Mouse (Mus musculus) T-helper 1 cell (primary cell): Measurements from ENCODE around the gene Snx29.

Experiments
- in situ Hi-C: fragments of 300-600 bp; cut with MboI, MseI; formaldehyde crosslinking; loops from one replicate; pipeline ENCODE4 v1.15.1; 2025; ENCODE audit warnings: high pct_unique_total_duplicates

Snx29 gene

DNA sequence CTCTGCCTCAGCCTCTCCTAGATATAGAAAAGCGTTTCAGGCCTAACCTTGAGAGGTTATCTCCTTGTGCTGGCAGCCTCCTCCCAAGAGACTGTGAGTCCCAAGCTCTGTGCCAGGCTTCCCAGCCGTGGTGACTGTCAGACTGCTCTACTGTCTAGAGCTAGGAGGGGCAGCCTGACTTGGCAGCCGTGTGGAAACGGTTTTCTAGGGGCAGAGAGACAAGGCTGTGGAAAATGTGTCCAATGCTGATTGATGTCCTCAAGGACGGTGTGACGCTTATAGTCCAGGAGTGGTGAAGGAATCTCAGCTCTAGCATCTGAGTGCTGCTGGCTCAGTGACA, 348.2 kb downstream of the Snx29 start:
- in situ Hi-C loops: no loop called here

DNA sequence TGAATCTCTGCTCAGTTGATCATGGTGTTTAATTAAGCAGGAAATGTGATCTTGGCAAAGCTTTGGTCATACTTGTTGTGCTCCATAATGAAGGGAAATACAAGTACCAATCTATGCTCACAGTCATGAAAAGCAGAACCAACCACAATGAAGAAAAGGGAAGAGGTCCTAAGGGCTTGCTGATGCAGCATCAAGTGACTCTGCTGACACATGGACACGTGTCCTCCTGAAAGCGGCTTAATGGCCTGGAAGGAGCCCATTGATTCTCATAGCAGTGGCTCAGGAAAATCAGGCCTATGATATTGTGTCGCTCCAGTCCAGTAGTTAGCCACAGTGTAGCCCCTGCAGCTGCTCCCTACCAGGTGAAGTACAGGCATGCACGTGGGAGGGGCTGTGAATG, 353.3 kb downstream of the Snx29 start:
- in situ Hi-C loops: no loop called here

DNA sequence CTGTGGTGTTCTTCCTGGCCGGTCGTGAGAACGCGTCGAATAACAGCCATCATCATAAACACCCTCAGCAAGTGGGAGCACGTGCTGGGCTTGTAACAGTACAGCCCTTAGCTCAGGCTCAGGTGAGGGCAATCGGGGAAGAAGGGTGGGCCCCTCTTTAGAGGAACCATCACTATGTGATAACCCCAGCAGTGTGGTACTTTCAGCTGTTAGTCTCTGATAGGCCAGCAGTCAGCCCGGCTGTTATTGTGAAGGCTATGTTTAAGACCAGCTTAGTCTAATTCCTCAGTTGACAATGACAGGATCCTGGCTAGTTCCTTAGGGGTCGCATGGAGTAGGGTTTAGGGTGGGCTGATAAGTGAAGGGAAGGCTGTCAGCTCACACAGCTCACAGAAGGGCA, 362.6 kb downstream of the Snx29 start:
- in situ Hi-C loops: no loop called here

DNA sequence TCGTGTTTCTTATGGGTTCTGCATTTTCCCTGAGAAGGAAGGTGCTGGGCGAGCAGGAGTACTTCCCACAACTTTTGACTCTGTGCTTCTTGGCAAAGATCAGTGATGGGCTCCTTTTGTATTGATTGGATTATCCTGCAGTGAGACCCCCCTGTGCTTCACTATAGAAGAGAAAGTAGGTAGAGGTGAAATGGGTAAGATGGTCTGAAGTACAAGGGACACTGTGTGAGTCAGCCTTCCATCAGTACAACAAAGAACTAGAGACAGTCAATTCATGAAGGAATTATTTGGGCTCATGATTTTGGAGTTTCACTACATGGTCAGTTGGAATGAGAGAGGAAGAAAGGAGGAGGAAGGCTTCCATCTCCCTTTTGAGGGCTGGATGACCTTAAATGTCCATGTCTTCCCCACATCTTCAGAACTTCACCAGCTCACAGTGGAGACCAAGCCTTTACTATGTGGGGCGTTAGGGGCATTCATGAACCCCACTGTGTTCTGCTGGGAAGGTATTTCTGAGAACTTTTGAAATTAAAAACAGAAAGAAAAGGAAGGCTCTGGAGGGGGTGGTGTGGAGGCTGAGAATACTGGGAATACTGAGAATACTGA, 363.1 kb downstream of the Snx29 start:
- in situ Hi-C loops: no loop called here

DNA sequence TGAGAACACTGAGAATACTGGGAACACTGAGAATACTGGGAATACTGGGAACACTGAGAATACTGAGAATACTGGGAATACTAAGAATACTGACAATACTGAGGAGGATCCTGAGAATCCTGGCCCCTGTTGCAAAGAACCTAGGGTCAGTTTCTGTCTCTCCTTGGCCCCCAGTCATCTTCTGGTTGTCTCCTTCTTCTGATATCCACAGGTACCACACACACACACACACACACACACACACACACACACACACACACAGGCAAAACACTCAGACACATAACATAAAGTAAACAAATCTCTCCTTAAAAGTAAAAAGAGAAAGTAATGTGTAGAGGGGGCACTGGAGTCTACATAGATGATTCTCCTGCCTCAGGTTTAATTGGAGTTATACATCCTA, 365.1 kb downstream of the Snx29 start:
- in situ Hi-C loops: no loop called here

DNA sequence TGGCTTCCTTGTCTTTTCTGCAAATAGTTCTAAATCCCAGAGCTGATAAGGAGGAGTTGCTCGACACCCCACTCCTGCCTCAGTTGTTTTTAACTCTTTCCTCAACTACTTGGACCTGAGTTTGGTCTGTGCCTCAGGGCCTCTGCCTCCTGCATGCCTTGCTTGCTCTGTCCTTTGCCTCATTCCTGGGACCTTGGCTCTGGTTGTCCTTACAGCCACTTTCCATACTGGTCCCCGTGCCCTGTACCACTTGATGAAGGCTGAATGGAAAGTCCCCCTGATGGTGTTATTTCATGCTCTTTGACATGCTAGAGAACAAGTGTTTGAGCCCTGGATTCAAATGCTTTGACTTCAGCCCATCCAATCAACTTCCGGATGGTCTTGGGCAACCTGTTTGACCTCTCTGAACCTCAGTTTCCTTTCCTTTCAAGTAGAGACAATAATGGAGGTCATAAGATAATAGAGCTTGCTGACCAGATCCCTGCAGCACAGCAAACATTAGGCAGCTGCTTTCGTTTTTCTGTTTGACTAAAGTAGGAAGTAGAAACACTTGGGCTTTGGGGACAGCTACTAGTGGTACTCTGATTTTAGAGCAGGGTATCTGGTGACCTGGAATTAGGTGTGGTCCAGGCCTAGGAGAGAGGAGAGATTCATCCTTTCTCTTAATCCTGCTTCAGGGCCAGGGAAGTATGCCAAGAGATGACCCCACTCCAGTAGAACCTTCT, 365.7 kb downstream of the Snx29 start:
- in situ Hi-C loops: no loop called here

DNA sequence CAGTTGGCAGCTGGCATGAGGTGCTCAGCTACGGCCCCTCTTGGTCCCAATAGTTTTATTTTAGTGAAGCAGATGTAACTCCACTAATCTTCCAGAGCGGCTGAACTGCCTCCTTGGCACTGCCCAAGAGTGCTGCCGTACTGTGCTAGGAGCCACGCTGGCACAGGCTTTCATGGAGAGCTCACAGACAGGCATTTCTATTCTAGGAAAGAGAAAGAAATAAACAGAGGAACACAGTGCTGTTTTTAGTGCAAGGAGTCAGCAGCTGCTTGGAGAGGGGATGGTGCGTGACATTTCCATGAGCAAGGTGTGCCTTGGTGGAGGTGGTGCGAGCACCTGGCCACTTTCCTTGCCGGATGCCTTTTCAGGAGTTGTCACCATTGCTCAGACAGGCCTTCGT, 367.4 kb downstream of the Snx29 start:
- in situ Hi-C loops: no loop called here

DNA sequence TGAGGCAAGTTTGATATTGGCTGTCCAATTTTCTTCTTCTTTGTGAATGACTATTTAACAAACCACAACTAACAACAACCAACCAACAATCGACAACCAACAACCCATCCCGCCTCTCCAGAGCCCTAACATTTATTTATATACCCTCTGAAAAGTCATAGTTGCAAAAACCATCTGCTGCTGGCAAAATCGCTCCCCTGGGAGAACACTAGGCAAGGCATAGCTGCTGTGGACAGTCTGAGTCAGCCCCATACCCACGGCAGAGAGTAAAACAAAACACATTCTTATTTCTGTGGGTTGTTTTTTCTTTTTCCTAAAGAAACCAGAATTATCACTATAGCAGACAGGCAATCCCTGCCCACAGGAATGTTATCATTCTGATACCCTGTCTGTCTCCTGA, 368.0 kb downstream of the Snx29 start:
- in situ Hi-C loops: no loop called here

DNA sequence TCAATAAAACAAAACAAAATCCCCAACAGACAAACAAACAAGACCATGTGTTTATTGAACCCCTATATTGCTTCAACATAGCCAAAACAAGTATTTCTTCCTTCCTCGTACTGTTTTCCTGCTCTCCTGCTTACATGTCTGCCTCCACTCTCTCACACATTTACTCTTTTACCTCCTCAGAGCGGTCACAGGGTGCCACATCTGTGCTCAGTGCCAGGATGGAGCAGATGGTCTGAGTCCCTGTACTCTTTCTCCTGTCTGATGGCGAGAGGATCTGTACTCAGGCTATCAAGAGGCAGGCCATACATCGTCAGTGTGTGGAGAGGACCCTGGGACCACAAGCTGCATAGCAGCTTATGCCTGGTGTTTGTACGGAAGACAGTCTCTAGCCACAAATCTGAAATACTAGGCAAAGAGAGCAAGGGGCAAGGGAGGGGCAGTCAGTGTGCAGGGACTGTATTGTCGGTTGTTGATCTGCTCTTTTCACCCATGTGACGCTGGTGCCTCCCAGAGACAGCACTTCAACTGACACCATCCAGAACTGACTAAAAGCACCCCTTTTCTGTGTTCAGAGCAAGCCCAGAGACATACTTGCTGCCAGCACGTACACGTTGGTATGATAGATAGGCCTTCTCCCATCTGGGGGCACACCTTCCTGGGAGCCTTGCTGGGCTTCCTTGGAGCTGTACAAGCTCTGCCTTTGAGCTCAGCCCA, 368.9 kb downstream of the Snx29 start:
- in situ Hi-C loops: no loop called here

DNA sequence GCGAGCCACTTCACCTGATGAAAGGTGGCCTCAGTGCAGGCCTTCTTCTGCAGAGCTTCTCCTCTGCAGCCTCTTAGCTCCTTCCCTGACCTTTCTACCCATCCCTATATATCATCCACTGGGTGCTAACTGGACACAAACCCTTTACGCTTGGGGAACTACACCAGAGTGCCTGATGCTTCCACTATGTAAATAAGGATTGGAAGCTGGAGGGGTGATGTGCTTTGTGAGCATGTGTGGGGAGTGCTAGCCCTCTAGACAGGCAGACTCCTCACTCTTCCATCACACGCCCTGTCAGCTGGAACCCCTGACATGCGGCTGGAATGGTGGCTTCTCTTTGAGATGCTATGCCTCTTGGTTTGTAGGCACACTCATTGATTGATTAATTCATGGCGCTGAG, 370.0 kb downstream of the Snx29 start:
- in situ Hi-C loops: no loop called here

DNA sequence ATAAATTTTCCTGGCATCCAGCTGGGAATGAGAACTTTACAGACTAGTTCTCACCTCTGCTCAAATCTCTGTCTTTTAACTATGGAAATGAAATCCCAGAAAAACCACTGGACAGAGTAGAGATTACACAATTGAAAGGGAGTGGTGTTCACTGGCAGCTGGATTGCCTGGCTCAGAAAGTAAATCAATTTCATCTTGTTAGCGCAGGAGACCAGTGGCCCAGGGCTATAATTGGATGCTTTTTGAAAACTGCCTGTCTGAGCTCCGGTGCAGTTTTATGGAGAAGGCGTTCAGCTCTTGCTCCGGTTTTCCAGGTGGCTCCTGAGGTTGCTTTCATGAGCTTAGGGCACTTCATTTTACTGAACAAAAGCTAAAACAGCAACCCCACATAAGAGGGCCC, 371.7 kb downstream of the Snx29 start:
- in situ Hi-C loops: no loop called here

DNA sequence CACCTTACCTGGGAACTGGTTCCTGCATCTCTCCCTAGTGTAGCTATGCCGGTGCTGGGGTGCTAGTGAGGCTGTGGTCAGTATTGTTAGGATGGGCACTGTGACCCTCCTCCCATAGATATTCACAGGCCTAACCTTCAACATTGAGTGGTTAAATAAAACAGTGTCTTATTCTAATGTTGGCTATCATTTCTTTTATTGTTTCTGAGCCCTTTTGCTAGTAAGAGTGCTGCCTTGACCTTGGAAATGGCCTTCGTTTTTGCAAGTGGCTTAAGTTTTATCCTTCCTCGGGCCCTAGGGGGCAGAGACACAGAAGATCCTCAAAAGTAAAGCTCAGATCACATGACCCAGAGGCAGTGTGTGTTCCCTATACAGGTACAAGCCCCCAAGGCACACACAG, 374.1 kb downstream of the Snx29 start:
- in situ Hi-C loops: no loop called here

DNA sequence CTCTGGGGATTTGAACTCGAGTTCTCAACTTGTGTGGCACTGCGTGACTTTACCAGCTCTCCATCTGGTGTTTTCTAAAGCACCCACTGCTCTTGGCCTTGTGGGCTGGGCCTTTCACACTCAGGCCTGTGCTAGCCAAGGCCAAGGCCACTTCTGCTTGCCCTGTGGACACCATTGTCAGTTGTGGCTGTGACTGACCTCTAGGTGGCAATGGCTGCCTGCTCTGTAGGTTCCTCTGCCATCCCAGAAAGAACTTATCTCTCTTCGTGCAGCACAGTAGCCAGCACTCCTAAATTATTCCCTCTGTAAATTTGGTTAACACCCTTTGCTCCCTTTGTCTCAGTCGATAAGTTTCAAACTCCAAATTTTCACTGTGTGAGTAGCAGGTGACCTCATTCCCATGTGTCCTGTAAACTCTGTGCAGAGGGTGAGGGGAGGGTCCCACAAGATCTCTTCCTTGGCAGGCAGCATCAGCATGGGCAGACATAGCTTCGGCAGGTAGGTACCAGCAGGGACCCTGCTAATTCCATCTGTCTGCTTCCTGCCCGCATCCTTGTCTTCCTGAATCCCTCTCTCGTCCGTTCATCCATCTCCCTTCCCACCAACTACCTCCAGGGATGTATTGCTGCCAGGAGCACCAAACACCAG, 375.1 kb downstream of the Snx29 start:
- in situ Hi-C loops: no loop called here

DNA sequence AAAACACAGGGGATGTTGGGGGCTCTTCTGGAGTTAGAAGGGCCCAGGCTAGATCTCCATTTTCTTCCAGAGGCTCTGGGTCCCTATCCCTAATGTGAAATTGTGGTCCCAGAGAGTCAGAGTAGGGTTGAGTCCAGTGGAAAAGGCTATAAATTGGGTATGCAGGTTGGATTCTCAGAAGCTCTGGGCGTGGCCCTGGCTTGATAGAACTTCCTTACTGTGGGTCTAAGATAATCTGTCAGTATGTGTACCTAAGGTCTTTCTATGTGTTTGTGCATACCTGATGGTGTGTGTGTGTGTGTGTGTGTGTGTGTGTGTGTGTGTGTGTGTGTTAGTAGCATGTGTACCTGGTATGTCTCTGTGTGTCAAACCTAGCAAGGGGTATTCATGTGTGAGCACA, 378.9 kb downstream of the Snx29 start:
- in situ Hi-C loops: no loop called here

DNA sequence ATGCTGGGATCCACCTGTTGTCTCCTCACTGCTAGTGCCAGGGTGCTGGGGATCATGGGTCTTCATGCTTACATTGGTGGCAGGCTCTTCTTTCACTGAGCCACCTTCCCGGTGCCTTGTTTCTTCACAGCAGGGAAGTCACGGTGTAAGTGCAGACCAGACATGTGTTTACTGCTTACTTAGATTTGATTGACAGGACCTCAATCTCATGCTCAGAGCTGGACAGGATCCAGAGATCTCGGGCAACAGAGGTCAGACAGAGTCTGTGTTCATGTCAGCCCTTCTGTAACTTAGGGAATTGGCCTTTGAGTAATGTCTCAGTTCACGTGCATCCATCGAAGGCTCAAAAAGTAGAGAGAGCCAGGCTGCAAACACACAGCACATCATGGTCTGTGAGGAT, 381.4 kb downstream of the Snx29 start:
- in situ Hi-C loops: no loop called here

DNA sequence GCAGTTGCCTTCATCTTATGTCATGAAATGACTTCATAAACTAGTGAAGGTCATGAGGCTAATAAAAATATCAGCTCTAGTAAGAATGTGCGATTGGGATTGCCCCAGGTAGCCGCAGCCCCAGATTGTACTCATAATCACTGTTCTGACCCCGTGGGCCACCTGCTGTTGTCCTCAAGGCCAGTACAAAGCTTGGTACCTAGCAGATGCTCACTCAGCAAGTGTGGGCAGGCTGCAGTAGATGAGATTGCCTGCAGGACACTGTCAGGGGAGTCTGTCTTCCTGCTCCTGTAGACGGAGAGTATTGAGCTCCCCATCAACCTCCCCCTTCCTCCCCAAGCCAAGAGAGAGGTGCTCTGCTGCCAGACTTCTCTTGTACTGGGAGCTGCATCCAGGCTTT, 382.7 kb downstream of the Snx29 start:
- in situ Hi-C loops: no loop called here

DNA sequence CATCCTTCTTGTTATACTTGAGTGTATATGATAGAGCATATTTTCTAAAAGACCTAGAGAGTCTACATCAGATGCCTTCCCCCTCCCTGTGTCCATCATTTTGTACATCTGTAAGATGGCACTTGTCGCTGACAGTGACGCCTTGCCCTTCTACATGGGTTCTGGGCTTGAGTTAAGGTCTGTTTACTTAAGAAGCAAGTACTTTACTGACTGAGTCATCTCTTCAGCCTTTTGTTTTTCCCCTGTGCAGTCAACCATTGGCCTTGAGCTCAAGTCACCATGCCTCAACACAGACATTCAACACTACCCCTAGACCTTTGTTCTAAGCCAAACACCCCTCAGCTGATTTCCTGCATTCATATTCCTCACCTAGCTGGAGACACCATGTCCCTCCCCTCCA, 385.4 kb downstream of the Snx29 start:
- in situ Hi-C loops: no loop called here

DNA sequence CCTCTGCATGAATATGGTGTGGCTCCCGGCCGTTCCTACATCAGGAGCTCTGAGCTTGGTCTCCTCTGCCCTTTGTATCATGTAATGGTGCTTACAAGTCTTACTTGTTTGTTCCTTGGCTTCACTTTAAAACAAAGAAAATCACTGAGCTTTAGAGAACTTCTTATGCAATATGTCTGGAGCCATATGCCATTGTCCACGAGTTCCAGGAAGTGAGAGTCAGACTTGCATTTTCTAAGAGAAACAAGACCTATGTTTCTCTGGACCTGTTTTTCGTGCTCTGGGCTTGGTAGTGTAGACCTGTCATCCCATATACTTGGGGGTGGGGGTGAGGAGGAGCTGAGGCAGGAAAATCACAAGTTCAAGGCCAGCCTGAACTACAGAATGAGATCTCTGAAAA, 386.7 kb downstream of the Snx29 start:
- in situ Hi-C loops: no loop called here

DNA sequence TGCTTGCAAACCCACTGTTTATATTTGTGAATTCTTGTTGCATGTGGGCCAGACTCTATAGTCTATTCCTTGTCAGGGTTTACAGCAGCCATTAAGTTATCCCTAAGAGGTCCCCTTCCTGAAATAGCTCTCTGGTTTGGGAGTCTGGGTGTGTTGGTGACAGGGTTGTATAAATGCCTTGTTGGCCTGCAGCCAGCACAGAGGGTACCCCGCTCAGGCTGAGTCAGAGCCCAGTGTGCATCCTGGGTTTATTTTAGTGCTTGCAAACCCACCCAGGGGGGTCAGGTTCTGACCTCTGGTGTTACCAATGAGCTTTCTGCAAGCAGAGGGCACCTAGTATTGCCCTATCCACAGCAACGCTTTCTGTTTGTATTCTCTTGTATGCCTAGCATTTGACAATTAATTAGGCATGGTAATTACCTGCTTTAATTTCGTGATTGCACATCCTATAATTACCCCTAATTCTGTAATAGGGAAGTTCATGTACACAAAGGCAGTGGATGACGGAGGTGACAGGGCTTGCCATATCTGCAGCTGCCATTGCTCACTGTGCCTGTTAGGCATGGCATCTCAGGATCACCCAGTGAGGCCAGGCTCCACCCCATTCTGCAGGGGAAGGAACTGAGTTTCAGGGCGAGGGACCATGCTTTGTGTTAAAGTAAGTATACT, 387.4 kb downstream of the Snx29 start:
- in situ Hi-C loops: loop anchor here (5.0 kb wide), 1 partner anchor 53 kb away; no protein-coding TSS in a partner anchor

DNA sequence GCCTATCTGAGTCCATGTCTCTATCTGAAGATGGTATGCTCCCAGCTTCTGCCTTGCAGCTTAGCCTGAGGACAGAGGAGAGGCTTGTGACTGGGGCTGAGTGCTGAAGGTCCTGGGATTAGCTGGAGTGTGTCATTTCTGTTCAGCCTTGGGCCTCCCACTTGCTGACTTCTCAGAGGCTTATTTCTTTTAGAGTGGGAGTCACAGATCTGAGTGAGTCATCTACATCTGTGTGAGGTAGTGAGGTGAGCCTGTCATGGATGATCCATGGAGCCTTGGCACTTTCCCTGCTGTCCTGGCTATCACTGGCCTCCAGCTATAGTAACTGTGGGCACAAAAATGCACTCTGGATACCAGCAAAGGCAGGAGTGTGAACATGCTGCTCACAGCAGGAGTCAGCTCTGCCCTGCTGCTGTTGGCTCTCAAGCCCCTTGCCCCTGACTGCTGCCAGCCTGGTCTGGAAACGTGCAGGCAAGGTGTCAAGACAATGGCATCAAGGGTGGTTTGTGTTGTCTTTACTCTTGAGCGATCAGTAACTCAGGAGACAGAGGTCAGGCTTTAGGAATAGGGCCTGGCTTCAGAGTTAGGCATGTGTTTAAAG, 390.7 kb downstream of the Snx29 start:
- in situ Hi-C loops: loop anchor here (5.0 kb wide), 1 partner anchor 56 kb away; no protein-coding TSS in a partner anchor

DNA sequence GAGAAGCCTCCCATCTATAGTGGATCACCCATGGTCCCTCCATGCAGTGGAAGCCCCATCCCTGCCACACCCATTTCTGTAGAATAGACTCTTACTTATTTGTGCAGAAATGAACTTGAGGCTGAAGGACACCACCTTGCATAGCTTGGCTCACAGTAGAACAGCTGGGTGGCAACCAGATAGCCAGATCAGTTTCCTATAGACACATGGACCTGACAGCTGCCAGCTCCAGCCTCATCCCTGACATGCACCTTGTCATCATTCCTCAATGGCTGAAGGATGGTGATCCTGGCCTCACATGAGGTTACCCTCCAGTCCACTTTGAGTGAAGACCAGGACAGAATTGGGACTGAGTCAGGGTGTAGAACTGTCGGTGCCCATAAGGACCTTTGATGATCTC, 394.2 kb downstream of the Snx29 start:
- in situ Hi-C loops: no loop called here

DNA sequence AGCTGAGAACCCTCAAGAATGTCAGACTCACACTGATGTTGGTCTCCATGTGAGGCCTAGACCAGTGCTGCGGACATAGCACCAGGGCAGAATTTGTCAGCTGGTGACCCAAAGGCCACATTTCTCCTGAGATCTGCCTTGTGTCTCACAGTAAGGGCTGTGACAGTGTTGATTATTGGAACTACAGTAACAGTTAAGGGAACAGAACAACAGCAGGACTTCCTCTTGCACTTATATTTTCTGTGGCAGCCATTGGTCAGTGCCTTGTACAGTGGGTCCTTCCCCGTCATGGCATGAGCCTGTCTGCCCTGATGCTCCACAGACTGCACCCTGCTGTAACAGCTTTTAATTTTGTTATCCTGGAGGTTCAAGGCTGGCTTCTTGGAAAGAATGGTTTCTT, 403.2 kb downstream of the Snx29 start:
- in situ Hi-C loops: no loop called here
